Mouse (Mus musculus) intestine, postnatal 0 days (tissue): ENCODE data around the gene Zfp787. TPM values are rescaled to one million over a fixed set of nuclear protein-coding genes. Genes with fewer than 3 reads are reported as not detected.

Source experiments
- ATAC-seq: fragments of 200-750 bp; cut with Nextera tagmentation; 2 replicates; pipeline ENCODE4 v1.8.0; 2017; ENCODE audit warnings: mild to moderate bottlenecking, moderate TSS enrichment, moderate library complexity
- H3K27ac ChIP-seq: fragments of 300-500 bp; sonication (generic); 2 replicates; pipeline ENCODE4 v1.5.1; 2014; ENCODE audit warnings: mild to moderate bottlenecking, low read depth, low read length, moderate library complexity
- H3K27me3 ChIP-seq: fragments of 300-500 bp; sonication (generic); replicated peaks from 2 replicates; pipeline ENCODE4 v1.6.1; 2014; ENCODE audit warnings: low read length, mixed read lengths; ENCODE audit not compliant: control insufficient read depth, insufficient read depth
- H3K36me3 ChIP-seq: fragments of 300-500 bp; sonication (generic); 2 replicates; pipeline ENCODE4 v1.6.1; 2014; ENCODE audit warnings: mild to moderate bottlenecking, moderate library complexity; ENCODE audit not compliant: control insufficient read depth, insufficient read depth
- H3K4me1 ChIP-seq: fragments of 300-500 bp; sonication (generic); replicated peaks from 2 replicates; pipeline ENCODE4 v1.6.1; 2014; ENCODE audit warnings: antibody characterized with exemption, low read length, mixed read lengths; ENCODE audit not compliant: control insufficient read depth, insufficient read depth
- H3K4me2 ChIP-seq: fragments of 300-500 bp; sonication (generic); replicated peaks from 2 replicates; pipeline ENCODE4 v1.6.1; 2014; ENCODE audit warnings: low read depth, mild to moderate bottlenecking, moderate library complexity
- H3K4me3 ChIP-seq: fragments of 300-500 bp; sonication (generic); 2 replicates; pipeline ENCODE4 v1.5.1; 2014; ENCODE audit warnings: low read depth, low read length
- H3K9ac ChIP-seq: fragments of 300-500 bp; sonication (generic); 2 replicates; pipeline ENCODE4 v1.6.1; 2014; ENCODE audit warnings: mild to moderate bottlenecking, low read depth, low read length
- H3K9me3 ChIP-seq: fragments of 300-500 bp; sonication (generic); 2 replicates; pipeline ENCODE4 v1.6.1; 2016; ENCODE audit warnings: mixed run types; ENCODE audit not compliant: control insufficient read depth
- CTCF ChIP-seq: sonication (generic); IDR thresholded peaks from 2 replicates; pipeline ENCODE4 v1.5.1; 2016; ENCODE audit warnings: low read depth, mild to moderate bottlenecking, control low read depth, antibody characterized with exemption, moderate library complexity
- WGBS: fragments of 180-500 bp; shearing (Covaris S2); extraction: QIAGEN DNeasy Blood & Tissue Kit; methylation state at CpG from one replicate; pipeline ENCODE4 v1.1.7; 2014; 5-methylcytosine and 5-hydroxymethylcytosine counted together
- polyA plus RNA-seq: library from polyadenylated mRNA; unstranded; fragments of >200 nt; fragmentation: Nextera tagmentation; extraction: Ambion mirVana; gene quantifications from 2 replicates; pipeline ENCODE4 v1.2.1, GENCODE M21; 2015

The Zfp787 gene
- polyA plus RNA-seq, 1 experiment from 2014 or later: 42.2 TPM

- H3K4me2 ChIP-seq: no peak overlapping the region
- H3K9me3 ChIP-seq: no peaks in the 10 kb centered on the region
- H3K36me3 ChIP-seq: no peaks in the 10 kb centered on the region
- H3K27me3 ChIP-seq: no peaks in the 10 kb centered on the region
- H3K9ac ChIP-seq: no peak overlapping the region
- no peak overlapping the region for H3K4me3 ChIP-seq
- TF ChIP-seq CTCF: no peak
- H3K4me1 ChIP-seq: 0 out of 2 replicates have a peak, but pooled peaks cover 6% of the 10 kb centered on the region
- no peak overlapping the region for H3K27ac ChIP-seq
- 72% methylated on average over 1 of the region's 1 CpGs for WGBS
- ATAC-seq: no peak
Measured at GRCm38 (mm10) chr7:6151266-6151665, 4.5 kb downstream of the Zfp787 start.

GRCm38 (mm10) chr7:6147688-6148087, 8.1 kb downstream of the Zfp787 start:
- no peak overlapping the region for H3K9ac ChIP-seq
- ATAC-seq: peak; percentile 10; the same call in 1 of the 2 replicates
- no peak overlapping the region for H3K4me3 ChIP-seq
- H3K36me3 ChIP-seq: no peaks in the 10 kb centered on the region
- H3K27me3 ChIP-seq: no peaks in the 10 kb centered on the region
- H3K9me3 ChIP-seq: no peaks in the 10 kb centered on the region
- H3K27ac ChIP-seq: no peak overlapping the region
- TF ChIP-seq CTCF: no peak
- no peaks in the 10 kb centered on the region for H3K4me1 ChIP-seq
- H3K4me2 ChIP-seq: no peak overlapping the region
- WGBS: 50% methylated on average over 5 of the region's 5 CpGs

- no peak for TF ChIP-seq CTCF
- no peak for ATAC-seq
- no peaks in the 10 kb centered on the region for H3K4me1 ChIP-seq
- H3K4me3 ChIP-seq: no peak overlapping the region
- no peak overlapping the region for H3K9ac ChIP-seq
- H3K36me3 ChIP-seq: peaks cover 2% of the 10 kb centered on the region; the same call in 1 of the 2 replicates
- H3K4me2 ChIP-seq: no peak overlapping the region
- H3K27ac ChIP-seq: no peak overlapping the region
- no peaks in the 10 kb centered on the region for H3K27me3 ChIP-seq
- no peaks in the 10 kb centered on the region for H3K9me3 ChIP-seq
- 29% methylated on average over 2 of the region's 2 CpGs for WGBS
Measured at GRCm38 (mm10) chr7:6146982-6147325, 8.8 kb downstream of the Zfp787 start.

- Histone ChIP-seq H3K27me3 (no peaks in the 10 kb centered on the region), H3K4me1 (no peaks in the 10 kb centered on the region), H3K9me3 (no peaks in the 10 kb centered on the region), H3K4me3 (no peak overlapping the region), H3K36me3 (peaks cover 8% of the 10 kb centered on the region), H3K9ac (no peak overlapping the region), H3K4me2 (no peak overlapping the region), H3K27ac (no peak overlapping the region)
- WGBS: 69% methylated on average over 7 of the region's 7 CpGs
- TF ChIP-seq CTCF: no peak
- no peak for ATAC-seq
Measured at GRCm38 (mm10) chr7:6146194-6146981, 9.4 kb downstream of the Zfp787 start.

GRCm38 (mm10) chr7:6145423-6146188, 10.2 kb downstream of the Zfp787 start:
- WGBS: 66% methylated on average over 8 of the region's 8 CpGs
- Histone ChIP-seq H3K4me2 (no peak overlapping the region), H3K9me3 (no peaks in the 10 kb centered on the region), H3K36me3 (peaks cover 10% of the 10 kb centered on the region), H3K27me3 (no peaks in the 10 kb centered on the region), H3K9ac (no peak overlapping the region), H3K27ac (no peak overlapping the region; the same call in 1 of the 2 replicates), H3K4me3 (no peak overlapping the region), H3K4me1 (no peaks in the 10 kb centered on the region)
- peak; percentile 23; the same call in 1 of the 2 replicates for ATAC-seq
- no peak for TF ChIP-seq CTCF

GRCm38 (mm10) chr7:6143991-6144531, 11.7 kb downstream of the Zfp787 start:
- Histone ChIP-seq H3K4me3 (no peak overlapping the region), H3K4me1 (no peaks in the 10 kb centered on the region), H3K27me3 (no peaks in the 10 kb centered on the region), H3K36me3 (peaks cover 10% of the 10 kb centered on the region), H3K4me2 (no peak overlapping the region), H3K27ac (no peak overlapping the region; the same call in 1 of the 2 replicates), H3K9ac (no peak overlapping the region), H3K9me3 (no peaks in the 10 kb centered on the region)
- TF ChIP-seq CTCF: no peak
- ATAC-seq: no peak
- WGBS: 71% methylated on average over 2 of the region's 2 CpGs
